ENCODE assay signal across 8 mouse cellular contexts in genomic region chr13:51170691-51171680, GRCm38 (mm10). TPM values are rescaled to one million over a fixed set of nuclear protein-coding genes. Genes with fewer than 3 reads are reported as not detected.
DNase-seq lines count a peak whose midpoint lies in the region; ATAC-seq and TF ChIP-seq lines count a peak whose summit lies in the region.

TSS of gene Nxnl2 (plus strand) at chr13:51171022.

- H3K27ac ChIP-seq in heart, adult 2 months = peak within 1 kb of the TSS; percentile 30; the same call in 1 of the 2 replicates
- H3K27ac ChIP-seq in neural tube, embryonic 14.5 days (ENCODE audit: low read depth, low read length) = no peak within 1 kb of the TSS

- H3K9me3 ChIP-seq in neural tube, embryonic 14.5 days (ENCODE audit: control insufficient read depth, low read length) = no peaks in the 10 kb centered on the region

- H3K36me3 ChIP-seq in heart, adult 2 months (ENCODE audit: control insufficient read depth, insufficient read depth, low read length) = no peaks in the 10 kb centered on the region
- H3K36me3 ChIP-seq in neural tube, embryonic 14.5 days (ENCODE audit: control insufficient read depth, insufficient read depth, low read length) = no peaks in the 10 kb centered on the region

- TF ChIP-seq EP300 in heart, adult 2 months (IDR thresholded peaks at IDR 0.05; ENCODE audit: insufficient read depth, low read depth, low read length) = no peak

- intact Hi-C loops in heart, adult 2 months (cut with DNase I) = loop anchor here (1.0 to 5.0 kb wide), 2 partner anchors 71 to 224 kb away; partner anchors contain the start of gene Spin1

- H3K9ac ChIP-seq in heart, adult 2 months (ENCODE audit: low read depth, low read length) = peak within 1 kb of the TSS; percentile 53
- H3K9ac ChIP-seq in neural tube, embryonic 14.5 days (replicated peaks; ENCODE audit: low read depth, low read length) = peak within 1 kb of the TSS; percentile 22

- H3K4me1 ChIP-seq in heart, adult 2 months (ENCODE audit: control insufficient read depth, insufficient read depth, low read length) = no peaks in the 10 kb centered on the region
- H3K4me1 ChIP-seq in neural tube, embryonic 14.5 days (ENCODE audit: control insufficient read depth, insufficient read depth, low read length) = peaks cover 4% of the 10 kb centered on the region; the same call in 1 of the 2 replicates

- H3K4me3 ChIP-seq in heart, adult 2 months = peak within 1 kb of the TSS; percentile 53
- H3K4me3 ChIP-seq in neural tube, embryonic 14.5 days (ENCODE audit: low read depth, low read length) = peak within 1 kb of the TSS; percentile 42

- peak; percentile 41 to 57 for DNase-seq in layer of hippocampus, postnatal 10 days (ENCODE audit: low spot score in 2 of 2)
- DNase-seq in layer of hippocampus, adult 18-20 months (ENCODE audit: low spot score in 2 of 2) = no peak
- DNase-seq in cerebellum, postnatal 4 days (ENCODE audit: low spot score in 2 of 2) = peak; percentile 24 to 33
- peak; percentile 62 to 66 for DNase-seq in heart, adult 2 months
- DNase-seq in kidney, adult 11 months = peak; percentile 45
- peak; percentile 67 to 72 for DNase-seq in lung, adult 18-20 months
- peak; percentile 80 for DNase-seq in testis, postnatal 14 days (ENCODE audit: low spot score)

- no peaks in the 10 kb centered on the region for H3K79me2 ChIP-seq in heart, adult 2 months (replicated peaks; ENCODE audit: control insufficient read depth, insufficient read depth, low read length)

- TF ChIP-seq POLR2A in heart, adult 2 months (IDR thresholded peaks at IDR 0.05; ENCODE audit: insufficient read depth, low read depth, low read length) = no peak

- ATAC-seq in neural tube, embryonic 14.5 days (ENCODE audit: low read depth) = peak; percentile 79

- WGBS in heart, adult 2 months = 1% methylated on average over 64 of the region's 64 CpGs
- under 1% methylated on average over 62 of the region's 64 CpGs for WGBS in neural tube, embryonic 14.5 days

- H3K27me3 ChIP-seq in heart, adult 2 months (ENCODE audit: control insufficient read depth, insufficient read depth, low read length) = no peaks in the 10 kb centered on the region; the same call in 1 of the 2 replicates
- H3K27me3 ChIP-seq in neural tube, embryonic 14.5 days (ENCODE audit: control insufficient read depth, insufficient read depth, low read length) = 0 out of 2 replicates have a peak, but pooled peaks cover 3% of the 10 kb centered on the region

- peak within 1 kb of the TSS; percentile 96 for H3K4me2 ChIP-seq in neural tube, embryonic 14.5 days (ENCODE audit: low read depth, low read length)

- TF ChIP-seq CTCF in heart, adult 2 months (IDR thresholded peaks at IDR 0.05) = peak; percentile 65

RNA-seq across cellular contexts. Expression of gene Nxnl2, which starts in this region (rescaled TPM):
- total RNA-seq in layer of hippocampus, postnatal 10 days (2021) = 1 to 10 TPM; 1.3 TPM
- under 1 TPM; 0.30 to 0.42 TPM for total RNA-seq in layer of hippocampus, adult 18-20 months (2021)
- under 1 TPM; 0.29 to 0.55 TPM for total RNA-seq in heart, adult 2 months (2021)
- polyA plus RNA-seq in heart, adult 2 months (2012; rRNA removed) = 0.29 and 0.55 TPM in 2 replicates
- polyA plus RNA-seq in neural tube, embryonic 14.5 days (2014; fragmentation: Nextera tagmentation; extraction: Ambion mirVana) = 0.99 and 2.7 TPM in 2 replicates

Comparison
In these comparisons a context has a peak if more than half of its experiments do, and no peak if none do; other contexts are left out.
1. DNase-seq: peak in layer of hippocampus, postnatal 10 days (2 of 2), cerebellum, postnatal 4 days (2 of 2), kidney, adult 11 months (single experiment), lung, adult 18-20 months (2 of 2) and testis, postnatal 14 days (single experiment); none in layer of hippocampus, adult 18-20 months (0 of 2).
2. Peak in DNase-seq, H3K4me3 ChIP-seq, H3K27ac ChIP-seq and H3K9ac ChIP-seq in heart, adult 2 months; RNA of the gene not detected or under 1 TPM.